Mouse (Mus musculus) heart, adult 2 months (tissue): Measurements from ENCODE around the gene Shisa7. TPM values are rescaled to one million over a fixed set of nuclear protein-coding genes. Genes with fewer than 3 reads are reported as not detected.
"Not testable (repeated sequence)": the region's sequence is repeated elsewhere in the genome, so short reads cannot be mapped to it uniquely, and the experiment has no call there.

Source experiments
- DNase-seq, 2 experiments: peaks; one replicate each; pipeline ENCODE4 v3.0.0; 2021
- H3K27ac ChIP-seq: fragments of 200-600 bp; 2 replicates; pipeline ENCODE4 v1.8.1; 2022
- H3K27me3 ChIP-seq: fragments of 200-500 bp; 2 replicates; pipeline ENCODE4 v1.6.1; 2012; ENCODE audit warnings: mild to moderate bottlenecking, low read length, inconsistent platforms, mixed read lengths; ENCODE audit not compliant: control insufficient read depth, insufficient read depth
- H3K36me3 ChIP-seq: fragments of 200-500 bp; 2 replicates; pipeline ENCODE4 v1.6.1; 2012; ENCODE audit warnings: low read length, inconsistent platforms; ENCODE audit not compliant: control insufficient read depth, insufficient read depth
- H3K4me1 ChIP-seq: fragments of 200-500 bp; 2 replicates; pipeline ENCODE4 v1.6.1; 2011; ENCODE audit warnings: low read length; ENCODE audit not compliant: control insufficient read depth, insufficient read depth
- H3K4me3 ChIP-seq: fragments of 200-600 bp; 2 replicates; pipeline ENCODE4 v1.8.1; 2022
- H3K79me2 ChIP-seq: fragments of 200-500 bp; replicated peaks from 2 replicates; pipeline ENCODE4 v1.6.1; 2012; ENCODE audit warnings: mild to moderate bottlenecking, inconsistent platforms, low read length, moderate library complexity, mixed read lengths; ENCODE audit not compliant: control insufficient read depth, insufficient read depth
- H3K9ac ChIP-seq: fragments of 200-500 bp; 2 replicates; pipeline ENCODE4 v1.6.1; 2012; ENCODE audit warnings: low read depth, mild to moderate bottlenecking, control low read depth, inconsistent platforms, low read length, mixed read lengths
- CTCF ChIP-seq: fragments of 200-600 bp; IDR thresholded peaks from 2 replicates; pipeline ENCODE4 v1.8.1; 2022; ENCODE audit warnings: antibody characterized with exemption, mild to moderate bottlenecking, moderate library complexity
- EP300 ChIP-seq: fragments of 200-500 bp; IDR thresholded peaks from 2 replicates; pipeline ENCODE4 v1.6.1; 2011; ENCODE audit warnings: low read depth, low read length, control low read depth; ENCODE audit not compliant: insufficient read depth
- POLR2A ChIP-seq: fragments of 200-500 bp; IDR thresholded peaks from 2 replicates; pipeline ENCODE4 v1.6.1; 2011; ENCODE audit warnings: mild to moderate bottlenecking, low read depth, low read length, control low read depth; ENCODE audit not compliant: insufficient read depth
- WGBS: fragments of 180-500 bp; shearing (Covaris S2); methylation state at CpG from one replicate; pipeline ENCODE4 v1.1.7; 2018; 5-methylcytosine and 5-hydroxymethylcytosine counted together
- intact Hi-C: fragments of 180-260 bp; cut with DNase I; formaldehyde crosslinking; loops from one replicate; pipeline ENCODE4 v1.15.1; 2025
- polyA plus RNA-seq: library from polyadenylated mRNA; depleted of rRNA; stranded (reverse); fragments of >200 nt; gene quantifications from 2 replicates; pipeline ENCODE4 v1.2.3, GENCODE M21; 2012
- total RNA-seq, 2 experiments: library from RNA; stranded (reverse); gene quantifications; 2 replicates each; pipeline ENCODE4 v1.2.3; 2021

Shisa7 gene
- total and polyA plus RNA-seq, 3 experiments = 0.07 to 0.12 TPM; not detected in 1

- intact Hi-C loops = loop anchor here (2.0 kb wide), 1 partner anchor 79 kb away; no protein-coding TSS in a partner anchor
- Histone ChIP-seq H3K79me2 (no peaks in the 10 kb centered on the region), H3K27ac (peak overlapping the region; percentile 17; the same call in 1 of the 2 replicates), H3K4me1 (peaks cover 10% of the 10 kb centered on the region), H3K27me3 (no peaks in the 10 kb centered on the region), H3K9ac (peak overlapping the region; percentile 46), H3K4me3 (no peak overlapping the region), H3K36me3 (no peaks in the 10 kb centered on the region)
- WGBS = 62% methylated on average over 7 of the region's 7 CpGs
- TF ChIP-seq EP300 (no peak), POLR2A (no peak), CTCF (no peak)
- no peak for DNase-seq
Observed at GRCm38 (mm10) chr7:4863541-4864080, 19.1 kb upstream of the Shisa7 start.

- TF ChIP-seq EP300 = no peak
- no peak for TF ChIP-seq CTCF
- TF ChIP-seq POLR2A = no peak
- Histone ChIP-seq H3K79me2 (no peaks in the 10 kb centered on the region), H3K36me3 (no peaks in the 10 kb centered on the region), H3K27ac (no peak overlapping the region; the same call in 1 of the 2 replicates), H3K27me3 (no peaks in the 10 kb centered on the region), H3K4me3 (no peak overlapping the region), H3K4me1 (peaks cover 10% of the 10 kb centered on the region), H3K9ac (peak overlapping the region; percentile 46)
- 4% methylated on average over 1 of the region's 1 CpGs for WGBS
- intact Hi-C loops = no loop called here
- peak; percentile 75 to 78 for DNase-seq
Observed at GRCm38 (mm10) chr7:4863041-4863440, 18.5 kb upstream of the Shisa7 start.

DNA sequence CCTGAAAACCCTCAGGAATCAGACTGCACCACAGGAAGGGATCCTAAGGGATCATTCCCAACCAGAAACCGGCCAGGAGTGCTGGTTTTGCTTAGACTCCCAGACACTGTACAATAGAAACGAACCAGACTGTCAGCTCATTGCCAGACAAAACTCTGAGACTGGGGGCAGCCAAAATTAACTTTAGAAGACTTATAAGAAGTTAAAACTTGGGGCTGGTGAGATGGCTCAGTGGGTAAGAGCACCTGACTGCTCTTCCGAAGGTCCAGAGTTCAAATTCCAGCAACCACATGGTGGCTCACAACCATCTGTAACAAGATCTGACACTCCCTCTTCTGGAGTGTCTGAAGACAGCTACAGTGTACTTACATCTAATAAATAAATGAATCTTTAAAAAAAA lies 16.4 kb upstream of the Shisa7 start:
- H3K79me2 ChIP-seq, H3K36me3 ChIP-seq, H3K9ac ChIP-seq, H3K4me1 ChIP-seq, H3K27ac ChIP-seq, H3K4me3 ChIP-seq, H3K27me3 ChIP-seq, DNase-seq, intact Hi-C loops: not testable (repeated sequence)
- 78% methylated on average over 3 of the region's 3 CpGs for WGBS

GRCm38 (mm10) chr7:4859418-4859978 lies 15.0 kb upstream of the Shisa7 start:
- intact Hi-C loops = no loop called here
- Histone ChIP-seq H3K79me2 (no peaks in the 10 kb centered on the region), H3K4me1 (peaks cover 8% of the 10 kb centered on the region), H3K9ac (no peak overlapping the region), H3K4me3 (no peak overlapping the region), H3K27me3 (no peaks in the 10 kb centered on the region), H3K27ac (no peak overlapping the region), H3K36me3 (no peaks in the 10 kb centered on the region)
- WGBS = 77% methylated on average over 12 of the region's 12 CpGs
- TF ChIP-seq EP300 (no peak), CTCF (no peak), POLR2A (no peak)
- DNase-seq = no peak

- H3K27me3 ChIP-seq = no peaks in the 10 kb centered on the region
- no peak for TF ChIP-seq POLR2A
- no peak for TF ChIP-seq EP300
- no peak for TF ChIP-seq CTCF
- intact Hi-C loops = no loop called here
- H3K27ac ChIP-seq = no peak overlapping the region
- H3K4me1 ChIP-seq = no peaks in the 10 kb centered on the region
- H3K36me3 ChIP-seq = no peaks in the 10 kb centered on the region
- H3K79me2 ChIP-seq = no peaks in the 10 kb centered on the region
- WGBS = 64% methylated on average over 7 of the region's 7 CpGs
- no peak overlapping the region for H3K4me3 ChIP-seq
- no peak overlapping the region for H3K9ac ChIP-seq
- no peak for DNase-seq
Observed at GRCm38 (mm10) chr7:4857321-4857720, 12.8 kb upstream of the Shisa7 start.

DNA sequence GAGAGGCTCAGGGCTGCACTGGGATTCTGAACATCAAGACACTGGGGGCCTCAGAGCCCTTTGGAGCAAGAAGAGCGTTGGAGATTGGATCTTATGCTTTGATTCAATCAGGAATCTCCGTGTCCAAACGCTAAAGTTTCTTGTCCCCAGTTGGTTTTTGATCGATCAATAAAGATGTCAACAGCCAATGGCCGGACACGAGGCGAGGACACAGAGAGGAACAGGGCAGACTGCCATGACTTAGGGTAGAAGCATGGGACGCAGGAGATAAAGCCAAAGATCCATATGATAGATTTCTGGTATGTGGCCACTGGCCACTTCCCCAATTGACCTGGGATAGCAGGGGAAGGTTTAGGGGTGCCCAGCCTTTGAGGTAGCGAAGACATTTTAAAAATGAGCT lies 12.0 kb upstream of the Shisa7 start:
- intact Hi-C loops = no loop called here
- TF ChIP-seq EP300 = no peak
- TF ChIP-seq CTCF = no peak
- TF ChIP-seq POLR2A = no peak
- no peak for DNase-seq
- H3K9ac ChIP-seq = no peak overlapping the region
- no peak overlapping the region for H3K27ac ChIP-seq
- H3K79me2 ChIP-seq = no peaks in the 10 kb centered on the region
- no peak overlapping the region for H3K4me3 ChIP-seq
- no peaks in the 10 kb centered on the region for H3K4me1 ChIP-seq
- H3K27me3 ChIP-seq = no peaks in the 10 kb centered on the region
- H3K36me3 ChIP-seq = no peaks in the 10 kb centered on the region
- 85% methylated on average over 9 of the region's 9 CpGs for whole genome bisulfite sequencing
